Mouse (Mus musculus) embryonic stem cell, embryonic (primary cell): Measurements from ENCODE around the gene Gsdmc3.
"Not testable (repeated sequence)": the region's sequence is repeated elsewhere in the genome, so short reads cannot be mapped to it uniquely, and the experiment has no call there.

Experiments used
- CTCF ChIA-PET, 4 experiments: fragments of 300-600 bp in 2 of 4; fragments of 350-600 bp in 2 of 4; sonication (Branson Sonifier 250); formaldehyde crosslinking; loops; one replicate each; lab custom pipeline; 2022; ENCODE audit warnings: inconsistent platforms in 2 of 4; lab: Charles Lee
- POLR2A ChIA-PET, 4 experiments: fragments of 300-600 bp in 2 of 4; fragments of 350-600 bp in 2 of 4; sonication (Branson Sonifier 250); formaldehyde crosslinking; loops; one replicate each; lab custom pipeline; 2022; ENCODE audit warnings: antibody characterized with exemption in 4 of 4, inconsistent platforms in 1 of 4; lab: Charles Lee

Gene Gsdmc3

DNA sequence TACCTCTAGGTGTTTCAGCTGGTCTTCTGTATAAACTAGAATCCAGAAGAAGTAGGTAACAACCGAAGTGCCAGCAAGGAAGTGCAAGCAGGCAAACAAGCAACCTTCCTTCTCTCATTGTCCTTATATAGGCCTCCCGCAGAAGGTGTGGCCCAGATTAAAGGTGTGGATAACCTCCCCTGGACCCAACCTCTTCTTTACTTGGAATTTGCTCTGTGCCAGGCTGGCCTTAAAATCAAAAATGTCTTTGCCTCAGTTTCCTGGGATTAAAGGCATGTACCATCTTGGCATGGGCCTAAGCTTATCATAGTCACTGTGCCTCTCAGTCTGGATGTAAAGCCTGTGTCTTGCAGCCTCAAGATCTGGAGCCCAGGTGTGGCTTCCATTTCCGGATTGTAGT is at the start of gene Gsdmc3:
Gsdmc3 (minus strand) TSS at position 101 of the 400 bp plus-strand sequence.
- CTCF ChIA-PET, POLR2A ChIA-PET: not testable (repeated sequence)

GRCm38 (mm10) chr15:63926201-63926600 is 47.8 kb upstream of the Gsdmc3 start:
- POLR2A ChIA-PET, result interaction anchor here in 1 of 4 experiments (0.7 to 1.3 kb wide), 2 partner anchors 98 to 133 kb away, joined by 3 to 4 read pairs; no protein-coding TSS in a partner anchor
- CTCF ChIA-PET, result no interaction called here

DNA sequence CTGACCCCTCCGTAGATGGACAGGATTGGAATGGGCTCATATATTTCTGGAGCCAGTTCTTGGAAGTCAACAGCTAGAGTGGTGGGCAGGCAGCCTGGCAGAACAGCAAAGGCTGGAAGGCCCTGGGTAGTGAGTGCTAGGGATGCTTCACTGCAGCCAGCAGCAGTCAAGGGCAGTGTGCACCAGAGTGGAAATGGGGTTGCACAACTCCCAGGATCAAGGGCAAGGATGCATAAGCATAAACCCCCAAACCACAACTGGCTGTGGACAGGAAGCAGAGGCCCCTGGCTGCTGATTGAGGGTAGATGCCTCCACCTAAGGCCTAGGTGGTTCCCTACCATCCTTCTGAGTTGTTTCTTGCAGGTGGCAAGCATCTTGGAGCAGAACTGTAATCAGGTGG is 46.1 kb upstream of the Gsdmc3 start:
- ChIA-PET CTCF (no interaction called here), POLR2A (interaction anchor here in 1 of 4 experiments (1.2 kb wide), 1 partner anchor 10 kb away, joined by 3 read pairs; no protein-coding TSS in a partner anchor)

DNA sequence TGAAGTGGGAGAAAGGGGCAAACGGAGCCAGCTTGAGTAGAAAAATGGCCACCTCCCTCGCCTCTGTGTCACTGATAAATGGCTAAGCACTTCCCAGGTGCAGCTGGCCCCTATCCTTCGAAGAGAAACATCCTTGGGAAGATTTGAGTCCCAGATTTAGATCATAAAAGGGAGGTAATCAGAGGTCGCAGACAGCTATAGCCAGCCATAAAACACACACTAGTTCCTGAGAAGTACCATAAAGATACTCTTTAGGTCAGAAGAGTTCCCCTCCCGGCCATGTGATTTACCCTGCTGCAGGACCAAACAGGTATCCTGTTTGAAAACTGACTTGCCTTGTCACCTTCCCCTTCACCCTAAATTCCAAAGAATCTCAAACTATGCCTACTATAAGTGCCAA is 43.3 kb upstream of the Gsdmc3 start:
- CTCF ChIA-PET, POLR2A ChIA-PET: not testable (repeated sequence)

DNA sequence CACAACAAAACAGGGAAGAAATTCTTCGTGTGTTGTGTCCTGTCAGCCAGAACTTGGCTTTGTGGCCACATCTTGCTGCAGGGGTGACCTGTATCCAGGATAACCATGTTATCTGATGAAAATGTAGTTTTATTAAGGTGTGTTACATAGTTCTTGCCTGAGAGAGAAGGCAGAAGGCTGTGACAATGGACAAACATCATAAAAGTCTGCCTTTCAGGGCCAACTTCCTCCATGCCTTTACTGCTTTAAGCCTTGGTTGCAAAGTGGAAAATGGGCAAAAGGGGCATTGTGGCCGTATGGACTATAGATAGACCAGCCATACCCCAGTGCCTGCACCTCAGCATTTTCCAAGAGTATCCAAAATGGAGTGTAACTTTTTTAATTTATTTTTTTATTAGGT is 41.4 kb upstream of the Gsdmc3 start:
- POLR2A ChIA-PET, result not testable (repeated sequence)
- CTCF ChIA-PET, result interaction anchor here in 1 of 4 experiments (0.7 kb wide), 1 partner anchor 1659 kb away, joined by 3 read pairs; no protein-coding TSS in a partner anchor

GRCm38 (mm10) chr15:63916584-63916983 is 38.2 kb upstream of the Gsdmc3 start:
- CTCF ChIA-PET, POLR2A ChIA-PET: not testable (repeated sequence)

- CTCF ChIA-PET, POLR2A ChIA-PET: not testable (repeated sequence)
Measured at GRCm38 (mm10) chr15:63912197-63912596, 33.8 kb upstream of the Gsdmc3 start, which contains the start of gene Gsdmc4. Gene Gsdmc4, minus strand, starts transcription at chr15:63912297.

DNA sequence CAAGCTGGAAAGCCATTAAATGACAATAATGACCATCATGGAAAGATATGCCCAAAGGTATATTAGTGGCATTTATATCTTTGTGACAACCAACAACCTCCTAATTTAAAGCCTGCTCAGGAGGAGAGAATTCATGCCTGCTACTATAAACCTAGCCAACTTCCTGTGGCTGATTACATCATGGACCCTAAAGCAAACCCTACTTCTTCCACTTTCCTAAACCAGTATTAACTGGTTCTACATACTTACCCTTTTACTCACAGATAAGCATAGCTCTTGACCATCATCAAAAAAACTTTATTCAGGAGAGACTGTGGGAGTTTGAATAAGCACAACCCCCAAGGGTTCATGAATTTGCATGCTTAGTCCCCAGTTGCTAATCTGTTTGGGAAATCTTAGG is 31.5 kb upstream of the Gsdmc3 start:
- CTCF ChIA-PET, result interaction anchor here in 1 of 4 experiments (0.7 kb wide), 1 partner anchor 220 kb away, joined by 7 read pairs; no protein-coding TSS in a partner anchor
- POLR2A ChIA-PET, result not testable (repeated sequence)

DNA sequence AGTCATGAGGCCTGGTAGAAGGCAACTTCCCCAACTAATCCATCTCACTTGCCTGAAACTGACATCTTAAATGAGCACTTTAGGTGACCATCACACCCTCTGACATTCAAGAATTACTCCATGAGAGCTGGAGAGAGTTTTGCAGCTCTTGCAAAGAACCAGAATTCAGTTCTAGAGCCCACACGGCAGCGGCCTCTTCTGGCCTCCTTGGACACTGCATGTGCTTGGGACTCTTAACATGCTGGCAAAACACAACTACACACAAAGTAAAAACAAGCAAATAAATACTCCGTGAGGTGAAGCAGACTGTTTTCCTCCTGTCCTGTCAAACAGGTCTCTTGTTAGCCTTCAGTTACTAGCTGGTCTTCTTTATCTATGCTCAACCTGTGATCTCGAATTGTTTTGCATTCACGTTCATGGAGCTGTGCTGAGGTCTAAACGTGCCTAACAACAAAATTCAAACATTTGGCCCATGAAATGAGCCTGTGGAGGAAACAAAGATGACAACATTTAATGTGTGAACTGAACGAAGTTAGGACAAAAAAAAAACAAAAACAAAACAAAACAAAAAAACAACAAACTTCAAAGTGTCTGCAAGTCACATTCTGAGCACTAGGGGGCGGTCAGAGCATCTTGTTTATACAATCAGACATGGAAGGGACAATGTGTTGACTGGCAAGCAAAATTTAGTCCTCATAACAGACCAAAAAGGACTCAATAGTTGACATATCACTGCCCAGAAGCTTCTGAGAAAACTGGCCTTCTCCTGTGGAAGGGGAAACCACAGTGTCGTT is 17.4 kb upstream of the Gsdmc3 start:
- POLR2A ChIA-PET, result not testable (repeated sequence)
- CTCF ChIA-PET, result interaction anchor here in 3 of 4 experiments (0.7 to 2.0 kb wide), 8 partner anchors 34 to 1809 kb away, joined by 3 to 4 read pairs (median 3); no protein-coding TSS in a partner anchor

DNA sequence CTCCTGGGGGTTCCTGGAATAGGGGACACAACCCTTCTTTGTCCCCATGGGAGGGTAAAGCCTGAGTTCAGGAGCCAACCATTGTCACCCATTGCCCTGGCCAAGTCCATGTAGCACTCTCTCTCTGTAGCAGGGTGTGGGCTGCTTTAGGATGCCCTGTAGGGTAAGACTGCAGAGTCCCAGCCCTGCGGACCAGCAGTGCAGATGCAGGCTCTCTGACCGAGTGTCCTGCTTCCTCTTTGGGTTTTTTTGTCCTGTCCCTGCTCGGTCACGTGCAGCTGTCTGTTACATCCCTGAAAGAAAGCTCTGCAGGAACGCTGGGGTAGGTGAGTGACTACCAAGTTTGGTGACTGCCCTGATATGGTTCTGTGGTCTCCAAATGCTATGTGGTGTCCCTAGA is 10.1 kb upstream of the Gsdmc3 start:
- POLR2A ChIA-PET, result interaction anchor here in 1 of 4 experiments (0.6 kb wide), 1 partner anchor 156 kb away, joined by 3 read pairs; no protein-coding TSS in a partner anchor
- CTCF ChIA-PET, result not testable (repeated sequence)

DNA sequence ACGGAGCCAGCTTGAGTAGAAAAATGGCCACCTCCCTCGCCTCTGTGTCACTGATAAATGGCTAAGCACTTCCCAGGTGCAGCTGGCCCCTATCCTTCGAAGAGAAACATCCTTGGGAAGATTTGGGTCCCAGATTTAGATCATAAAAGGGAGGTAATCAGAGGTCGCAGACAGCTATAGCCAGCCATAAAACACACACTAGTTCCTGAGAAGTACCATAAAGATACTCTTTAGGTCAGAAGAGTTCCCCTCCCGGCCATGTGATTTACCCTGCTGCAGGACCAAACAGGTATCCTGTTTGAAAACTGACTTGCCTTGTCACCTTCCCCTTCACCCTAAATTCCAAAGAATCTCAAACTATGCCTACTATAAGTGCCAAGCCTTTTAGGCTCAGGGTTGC is 9.6 kb upstream of the Gsdmc3 start:
- POLR2A ChIA-PET, CTCF ChIA-PET: not testable (repeated sequence)

DNA sequence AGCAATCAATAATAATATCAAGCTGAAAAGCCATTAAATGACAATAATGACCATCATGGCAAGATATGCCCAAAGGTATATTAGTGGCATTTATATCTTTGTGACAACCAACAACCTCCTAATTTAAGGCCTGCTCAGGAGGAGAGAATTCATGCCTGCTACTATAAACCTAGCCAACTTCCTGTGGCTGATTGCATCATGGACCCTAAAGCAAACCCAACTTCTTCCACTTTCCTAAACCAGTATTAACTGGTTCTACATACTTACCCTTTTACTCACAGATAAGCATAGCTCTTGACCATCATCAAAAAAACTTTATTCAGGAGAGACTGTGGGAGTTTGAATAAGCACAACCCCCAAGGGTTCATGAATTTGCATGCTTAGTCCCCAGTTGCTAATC is 2.2 kb downstream of the Gsdmc3 start:
- POLR2A ChIA-PET, CTCF ChIA-PET: not testable (repeated sequence)

DNA sequence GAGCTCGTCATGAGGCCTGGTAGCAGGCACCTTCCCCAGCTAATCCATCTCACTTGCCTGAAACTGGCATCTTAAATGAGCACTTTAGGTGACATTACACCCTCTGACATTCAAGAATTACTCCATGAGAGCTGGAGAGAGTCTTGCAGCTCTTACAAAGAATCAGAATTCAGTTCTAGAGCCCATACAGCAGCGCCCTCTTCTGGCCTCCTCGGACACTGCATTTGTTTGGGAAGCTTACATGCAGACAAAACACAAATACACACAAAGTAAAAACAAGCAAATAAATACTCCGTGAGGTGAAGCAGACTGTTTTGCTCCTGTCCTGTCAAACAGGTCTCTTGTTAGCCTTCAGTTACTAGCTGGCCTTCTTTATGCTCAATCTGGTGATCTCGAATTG is 16.4 kb downstream of the Gsdmc3 start:
- POLR2A ChIA-PET, result not testable (repeated sequence)
- CTCF ChIA-PET, result interaction anchor here in 2 of 4 experiments (0.6 to 1.3 kb wide), 5 partner anchors 34 to 1783 kb away, joined by 3 to 7 read pairs (median 3); no protein-coding TSS in a partner anchor
